Mouse (Mus musculus): Measurements from ENCODE around the gene Hsph1. TPM values are rescaled to one million over a fixed set of nuclear protein-coding genes. Genes with fewer than 3 reads are reported as not detected.

The Hsph1 gene
- polyA plus RNA-seq, 1 experiment from 2014 or later = 24.5 TPM

GRCm38 (mm10) chr5:149612740-149613139 is 23.4 kb downstream of the Hsph1 start:
- no peak overlapping the region for H3K4me3 ChIP-seq (replicated peaks)

GRCm38 (mm10) chr5:149612165-149612518 is 24.0 kb downstream of the Hsph1 start:
- Histone ChIP-seq H3K27ac (replicated peaks) (no peak overlapping the region), H3K9me3 (replicated peaks) (no peaks in the 10 kb centered on the region), H3K27me3 (no peaks in the 10 kb centered on the region), H3K4me2 (no peak overlapping the region), H3K4me3 (replicated peaks) (no peak overlapping the region), H3K9ac (no peak overlapping the region), H3K36me3 (replicated peaks) (peaks cover 13% of the 10 kb centered on the region), H3K4me1 (replicated peaks) (no peaks in the 10 kb centered on the region)
- 67% methylated on average over 3 of the region's 3 CpGs for WGBS (ENCODE audit: insufficient replicate concordance)
- ATAC-seq (ENCODE audit: insufficient read depth) = no peak

More at GRCm38 (mm10) chr5:149612740-149613139, 23.4 kb downstream of the Hsph1 start:
- Histone ChIP-seq H3K27ac (replicated peaks) (no peak overlapping the region), H3K4me1 (replicated peaks) (no peaks in the 10 kb centered on the region), H3K27me3 (no peaks in the 10 kb centered on the region), H3K4me2 (no peak overlapping the region), H3K36me3 (replicated peaks) (peaks cover 19% of the 10 kb centered on the region), H3K9me3 (replicated peaks) (no peaks in the 10 kb centered on the region), H3K9ac (no peak overlapping the region)
- WGBS (ENCODE audit: insufficient replicate concordance) = 70% methylated on average over 10 of the region's 10 CpGs
- ATAC-seq (ENCODE audit: insufficient read depth) = no peak

GRCm38 (mm10) chr5:149611476-149612164 is 24.6 kb downstream of the Hsph1 start:
- H3K27ac ChIP-seq (replicated peaks) = no peak overlapping the region
- H3K4me3 ChIP-seq (replicated peaks) = no peak overlapping the region
- H3K4me2 ChIP-seq = no peak overlapping the region
- WGBS (ENCODE audit: insufficient replicate concordance) = 68% methylated on average over 16 of the region's 16 CpGs
- H3K36me3 ChIP-seq (replicated peaks) = peaks cover 8% of the 10 kb centered on the region
- H3K27me3 ChIP-seq = no peaks in the 10 kb centered on the region
- no peak for ATAC-seq (ENCODE audit: insufficient read depth)
- H3K9ac ChIP-seq = no peak overlapping the region
- H3K4me1 ChIP-seq (replicated peaks) = no peaks in the 10 kb centered on the region
- no peaks in the 10 kb centered on the region for H3K9me3 ChIP-seq (replicated peaks)

- Histone ChIP-seq H3K4me3 (replicated peaks) (no peak overlapping the region), H3K9ac (no peak overlapping the region), H3K4me2 (no peak overlapping the region), H3K9me3 (replicated peaks) (no peaks in the 10 kb centered on the region), H3K4me1 (replicated peaks) (no peaks in the 10 kb centered on the region), H3K27me3 (no peaks in the 10 kb centered on the region), H3K27ac (replicated peaks) (no peak overlapping the region), H3K36me3 (replicated peaks) (no peaks in the 10 kb centered on the region)
- no peak for ATAC-seq (ENCODE audit: insufficient read depth)
- 66% methylated on average over 8 of the region's 8 CpGs for WGBS (ENCODE audit: insufficient replicate concordance)
Measured at GRCm38 (mm10) chr5:149607083-149607720, 29.0 kb downstream of the Hsph1 start.

- 61% methylated on average over 3 of the region's 3 CpGs for WGBS (ENCODE audit: insufficient replicate concordance)
- ATAC-seq (ENCODE audit: insufficient read depth) = no peak
Measured at GRCm38 (mm10) chr5:149603241-149603640, 32.9 kb downstream of the Hsph1 start.

GRCm38 (mm10) chr5:149601996-149602395 is 34.2 kb downstream of the Hsph1 start:
- Histone ChIP-seq H3K9ac (no peak overlapping the region), H3K4me2 (no peak overlapping the region), H3K36me3 (replicated peaks) (no peaks in the 10 kb centered on the region), H3K9me3 (replicated peaks) (no peaks in the 10 kb centered on the region), H3K27me3 (no peaks in the 10 kb centered on the region), H3K4me3 (replicated peaks) (no peak overlapping the region), H3K4me1 (replicated peaks) (no peaks in the 10 kb centered on the region), H3K27ac (replicated peaks) (no peak overlapping the region)
- ATAC-seq (ENCODE audit: insufficient read depth) = no peak
- WGBS (ENCODE audit: insufficient replicate concordance) = 76% methylated on average over 3 of the region's 3 CpGs

More at GRCm38 (mm10) chr5:149603241-149603640, 32.9 kb downstream of the Hsph1 start:
- H3K9ac ChIP-seq = no peak overlapping the region
- H3K27ac ChIP-seq (replicated peaks) = no peak overlapping the region
- no peaks in the 10 kb centered on the region for H3K9me3 ChIP-seq (replicated peaks)
- H3K27me3 ChIP-seq = no peaks in the 10 kb centered on the region
- no peaks in the 10 kb centered on the region for H3K4me1 ChIP-seq (replicated peaks)
- H3K36me3 ChIP-seq (replicated peaks) = no peaks in the 10 kb centered on the region
- no peak overlapping the region for H3K4me2 ChIP-seq
- no peak overlapping the region for H3K4me3 ChIP-seq (replicated peaks)

GRCm38 (mm10) chr5:149597351-149597750 is 38.8 kb downstream of the Hsph1 start:
- Histone ChIP-seq H3K9ac (no peak overlapping the region), H3K4me2 (no peak overlapping the region), H3K27ac (replicated peaks) (no peak overlapping the region), H3K4me1 (replicated peaks) (no peaks in the 10 kb centered on the region), H3K4me3 (replicated peaks) (no peak overlapping the region), H3K27me3 (no peaks in the 10 kb centered on the region), H3K36me3 (replicated peaks) (no peaks in the 10 kb centered on the region), H3K9me3 (replicated peaks) (no peaks in the 10 kb centered on the region)
- WGBS (ENCODE audit: insufficient replicate concordance) = 42% methylated on average over 18 of the region's 18 CpGs
- no peak for ATAC-seq (ENCODE audit: insufficient read depth)

- Histone ChIP-seq H3K4me3 (replicated peaks) (no peak overlapping the region), H3K27ac (replicated peaks) (no peak overlapping the region), H3K36me3 (replicated peaks) (no peaks in the 10 kb centered on the region), H3K9ac (no peak overlapping the region), H3K9me3 (replicated peaks) (no peaks in the 10 kb centered on the region), H3K4me2 (no peak overlapping the region), H3K27me3 (no peaks in the 10 kb centered on the region), H3K4me1 (replicated peaks) (no peaks in the 10 kb centered on the region)
- WGBS (ENCODE audit: insufficient replicate concordance) = 54% methylated on average over 3 of the region's 3 CpGs
- no peak for ATAC-seq (ENCODE audit: insufficient read depth)
Measured at GRCm38 (mm10) chr5:149594215-149594614, 42.0 kb downstream of the Hsph1 start.

- H3K4me1 ChIP-seq (replicated peaks) = 0 out of 2 replicates have a peak, but pooled peaks cover 7% of the 10 kb centered on the region
- no peak overlapping the region for H3K27ac ChIP-seq (replicated peaks)
- no peaks in the 10 kb centered on the region for H3K36me3 ChIP-seq (replicated peaks)
- H3K27me3 ChIP-seq = no peaks in the 10 kb centered on the region
- no peak overlapping the region for H3K9ac ChIP-seq
- no peaks in the 10 kb centered on the region for H3K9me3 ChIP-seq (replicated peaks)
- WGBS (ENCODE audit: insufficient replicate concordance) = 36% methylated on average over 3 of the region's 3 CpGs
- no peak for ATAC-seq (ENCODE audit: insufficient read depth)
- no peak overlapping the region for H3K4me2 ChIP-seq
- H3K4me3 ChIP-seq (replicated peaks) = no peak overlapping the region
Measured at GRCm38 (mm10) chr5:149589932-149590331, 46.2 kb downstream of the Hsph1 start.

GRCm38 (mm10) chr5:149588814-149589534 is 47.2 kb downstream of the Hsph1 start:
- Histone ChIP-seq H3K4me2 (no peak overlapping the region), H3K27me3 (no peaks in the 10 kb centered on the region), H3K4me3 (replicated peaks) (no peak overlapping the region), H3K27ac (replicated peaks) (no peak overlapping the region), H3K36me3 (replicated peaks) (no peaks in the 10 kb centered on the region), H3K4me1 (replicated peaks) (0 out of 2 replicates have a peak, but pooled peaks cover 7% of the 10 kb centered on the region), H3K9me3 (replicated peaks) (no peaks in the 10 kb centered on the region), H3K9ac (no peak overlapping the region)
- WGBS (ENCODE audit: insufficient replicate concordance) = 15% methylated on average over 7 of the region's 7 CpGs
- no peak for ATAC-seq (ENCODE audit: insufficient read depth)

- no peak for ATAC-seq (ENCODE audit: insufficient read depth)
- no peaks in the 10 kb centered on the region for H3K27me3 ChIP-seq
- no peak overlapping the region for H3K4me3 ChIP-seq (replicated peaks)
- no peaks in the 10 kb centered on the region for H3K9me3 ChIP-seq (replicated peaks)
- no peaks in the 10 kb centered on the region for H3K36me3 ChIP-seq (replicated peaks)
- H3K9ac ChIP-seq = no peak overlapping the region
- WGBS (ENCODE audit: insufficient replicate concordance) = 35% methylated on average over 11 of the region's 11 CpGs
- H3K27ac ChIP-seq (replicated peaks) = no peak overlapping the region
- no peak overlapping the region for H3K4me2 ChIP-seq
- 0 out of 2 replicates have a peak, but pooled peaks cover 7% of the 10 kb centered on the region for H3K4me1 ChIP-seq (replicated peaks)
Measured at GRCm38 (mm10) chr5:149587327-149587895, 48.8 kb downstream of the Hsph1 start.
